Mouse (Mus musculus) liver, embryonic 11.5 days (tissue): ENCODE results near the gene Jund. TPM values are rescaled to one million over a fixed set of nuclear protein-coding genes. Genes with fewer than 3 reads are reported as not detected.

ENCODE experiments used
- ATAC-seq: fragments of 200-750 bp; cut with Nextera tagmentation; replicated peaks from 2 replicates; pipeline ENCODE4 v1.8.0; 2017; ENCODE audit warnings: moderate number of reproducible peaks, mild to moderate bottlenecking, moderate TSS enrichment, moderate library complexity; ENCODE audit not compliant: low FRiP score
- DNase-seq: peaks from one replicate; pipeline ENCODE4 v3.0.0-alpha.2; 2017; ENCODE audit warnings: low spot score
- H3K27ac ChIP-seq: fragments of 300-500 bp; sonication (generic); 2 replicates; pipeline ENCODE4 v1.5.1; 2014; ENCODE audit warnings: mild to moderate bottlenecking, low read depth, low read length, control low read depth
- H3K27me3 ChIP-seq: fragments of 300-500 bp; sonication (generic); replicated peaks from 2 replicates; pipeline ENCODE4 v1.6.1; 2014; ENCODE audit warnings: low read length, mixed read lengths; ENCODE audit not compliant: control insufficient read depth, insufficient read depth
- H3K36me3 ChIP-seq: fragments of 300-500 bp; sonication (generic); 2 replicates; pipeline ENCODE4 v1.6.1; 2014; ENCODE audit warnings: mild to moderate bottlenecking, low read length, moderate library complexity, mixed read lengths; ENCODE audit not compliant: control insufficient read depth, insufficient read depth
- H3K4me1 ChIP-seq: fragments of 300-500 bp; sonication (generic); replicated peaks from 2 replicates; pipeline ENCODE4 v1.6.1; 2014; ENCODE audit warnings: low read length, mixed read lengths; ENCODE audit not compliant: control insufficient read depth, insufficient read depth
- H3K4me2 ChIP-seq: fragments of 300-500 bp; sonication (generic); 2 replicates; pipeline ENCODE4 v1.6.1; 2014; ENCODE audit warnings: mild to moderate bottlenecking, control low read depth, moderate library complexity
- H3K4me3 ChIP-seq: fragments of 300-500 bp; sonication (generic); 2 replicates; pipeline ENCODE4 v1.5.1; 2014; ENCODE audit warnings: low read depth, low read length, control low read depth
- H3K9ac ChIP-seq: fragments of 300-500 bp; sonication (generic); 2 replicates; pipeline ENCODE4 v1.6.1; 2014; ENCODE audit warnings: low read depth, low read length, control low read depth
- H3K9me3 ChIP-seq: fragments of 300-500 bp; sonication (generic); 2 replicates; pipeline ENCODE4 v1.6.1; 2016; ENCODE audit warnings: low read length, inconsistent platforms, mixed read lengths; ENCODE audit not compliant: control insufficient read depth
- WGBS: fragments of 180-500 bp; shearing (Covaris S2); extraction: QIAGEN DNeasy Blood & Tissue Kit; methylation state at CpG from one replicate; pipeline ENCODE4 v1.1.7; 2014; 5-methylcytosine and 5-hydroxymethylcytosine counted together
- polyA plus RNA-seq: library from polyadenylated mRNA; unstranded; fragments of >200 nt; fragmentation: Nextera tagmentation; extraction: Ambion mirVana; gene quantifications from 2 replicates; pipeline ENCODE4 v1.2.1, GENCODE M21; 2014

Jund gene
- polyA plus RNA-seq, 1 experiment from 2014 or later = 47.2 TPM

GRCm38 (mm10) chr8:70671615-70672324, 27.0 kb upstream of the Jund start:
- Histone ChIP-seq H3K9ac (peak overlapping the region; percentile 74; the same call in 1 of the 2 replicates), H3K27ac (no peak overlapping the region), H3K4me1 (peaks cover 28% of the 10 kb centered on the region), H3K9me3 (no peaks in the 10 kb centered on the region), H3K4me3 (no peak overlapping the region), H3K36me3 (0 out of 2 replicates have a peak, but pooled peaks cover 3% of the 10 kb centered on the region), H3K27me3 (no peaks in the 10 kb centered on the region), H3K4me2 (no peak overlapping the region)
- ATAC-seq = no peak
- no peak for DNase-seq
- 80% methylated on average over 10 of the region's 10 CpGs for WGBS

GRCm38 (mm10) chr8:70672325-70673078, 26.2 kb upstream of the Jund start:
- peak; percentile 2; the same call in 1 of the 2 replicates for ATAC-seq
- H3K9me3 ChIP-seq = no peaks in the 10 kb centered on the region
- 34% methylated on average over 19 of the region's 19 CpGs for WGBS
- peaks cover 3% of the 10 kb centered on the region; the same call in 1 of the 2 replicates for H3K36me3 ChIP-seq
- peak overlapping the region; percentile 94 for H3K27ac ChIP-seq
- H3K4me2 ChIP-seq = peak overlapping the region; percentile 89
- DNase-seq = no peak
- no peaks in the 10 kb centered on the region for H3K27me3 ChIP-seq
- peaks cover 31% of the 10 kb centered on the region for H3K4me1 ChIP-seq
- H3K9ac ChIP-seq = peak overlapping the region; percentile 74
- H3K4me3 ChIP-seq = peak overlapping the region; percentile 74

- under 1% methylated on average over 60 of the region's 60 CpGs for WGBS
Observed at GRCm38 (mm10) chr8:70673079-70673856, 25.5 kb upstream of the Jund start, which contains the start of gene Lsm4. Gene Lsm4, plus strand, starts transcription at chr8:70673248.

GRCm38 (mm10) chr8:70674109-70674508, 24.6 kb upstream of the Jund start:
- Histone ChIP-seq H3K27me3 (no peaks in the 10 kb centered on the region), H3K9me3 (no peaks in the 10 kb centered on the region), H3K27ac (peak overlapping the region; percentile 94), H3K4me3 (peak overlapping the region; percentile 74), H3K36me3 (peaks cover 19% of the 10 kb centered on the region), H3K4me2 (peak overlapping the region; percentile 89), H3K9ac (peak overlapping the region; percentile 84), H3K4me1 (peaks cover 37% of the 10 kb centered on the region)
- ATAC-seq (no peak), DNase-seq (no peak)
- WGBS = 81% methylated on average over 3 of the region's 3 CpGs

More at GRCm38 (mm10) chr8:70673079-70673856, 25.5 kb upstream of the Jund start, which contains the start of gene Lsm4:
- Histone ChIP-seq H3K36me3 (peaks cover 10% of the 10 kb centered on the region), H3K4me3 (peak within 1 kb of the TSS; percentile 74), H3K27ac (peak within 1 kb of the TSS; percentile 94), H3K9ac (peak within 1 kb of the TSS; percentile 84), H3K9me3 (no peaks in the 10 kb centered on the region), H3K4me1 (peaks cover 35% of the 10 kb centered on the region), H3K27me3 (no peaks in the 10 kb centered on the region), H3K4me2 (peak within 1 kb of the TSS; percentile 89)
- ATAC-seq (peak; percentile 96), DNase-seq (peak; percentile 99)

GRCm38 (mm10) chr8:70674716-70675115, 24.0 kb upstream of the Jund start:
- Histone ChIP-seq H3K27ac (peak overlapping the region; percentile 94), H3K27me3 (no peaks in the 10 kb centered on the region), H3K9ac (peak overlapping the region; percentile 84), H3K4me2 (peak overlapping the region; percentile 89), H3K9me3 (no peaks in the 10 kb centered on the region), H3K36me3 (peaks cover 24% of the 10 kb centered on the region), H3K4me1 (peaks cover 37% of the 10 kb centered on the region), H3K4me3 (peak overlapping the region; percentile 74; the same call in 1 of the 2 replicates)
- 51% methylated on average over 4 of the region's 4 CpGs for WGBS
- ATAC-seq = no peak
- DNase-seq = no peak

- peak overlapping the region; percentile 89 for H3K4me2 ChIP-seq
- H3K9ac ChIP-seq = peak overlapping the region; percentile 41; the same call in 1 of the 2 replicates
- H3K9me3 ChIP-seq = no peaks in the 10 kb centered on the region
- peaks cover 37% of the 10 kb centered on the region for H3K4me1 ChIP-seq
- ATAC-seq = no peak
- no peak for DNase-seq
- H3K27ac ChIP-seq = peak overlapping the region; percentile 94; the same call in 1 of the 2 replicates
- no peak overlapping the region for H3K4me3 ChIP-seq
- peaks cover 24% of the 10 kb centered on the region for H3K36me3 ChIP-seq
- 57% methylated on average over 1 of the region's 1 CpGs for WGBS
- no peaks in the 10 kb centered on the region for H3K27me3 ChIP-seq
Observed at GRCm38 (mm10) chr8:70675336-70675735, 23.4 kb upstream of the Jund start.

GRCm38 (mm10) chr8:70677451-70678080, 21.2 kb upstream of the Jund start:
- peak overlapping the region; percentile 46 for H3K4me2 ChIP-seq
- no peaks in the 10 kb centered on the region for H3K9me3 ChIP-seq
- H3K9ac ChIP-seq = peak overlapping the region; percentile 46
- ATAC-seq (no peak), DNase-seq (no peak)
- H3K4me1 ChIP-seq = peaks cover 44% of the 10 kb centered on the region
- WGBS = 90% methylated on average over 15 of the region's 15 CpGs
- H3K36me3 ChIP-seq = peaks cover 24% of the 10 kb centered on the region
- H3K27ac ChIP-seq = no peak overlapping the region; the same call in 1 of the 2 replicates
- H3K4me3 ChIP-seq = no peak overlapping the region
- H3K27me3 ChIP-seq = no peaks in the 10 kb centered on the region

GRCm38 (mm10) chr8:70678679-70679078, 20.1 kb upstream of the Jund start:
- H3K4me3 ChIP-seq = no peak overlapping the region
- H3K9ac ChIP-seq = no peak overlapping the region
- H3K27me3 ChIP-seq = no peaks in the 10 kb centered on the region
- ATAC-seq = no peak
- H3K36me3 ChIP-seq = peaks cover 24% of the 10 kb centered on the region
- no peaks in the 10 kb centered on the region for H3K9me3 ChIP-seq
- H3K27ac ChIP-seq = no peak overlapping the region
- H3K4me2 ChIP-seq = no peak overlapping the region
- DNase-seq = no peak
- peaks cover 45% of the 10 kb centered on the region for H3K4me1 ChIP-seq
